Mouse (Mus musculus) embryonic fibroblast, embryonic 13.5 days (primary cell): ENCODE data around the gene Gm20509. TPM values are rescaled to one million over a fixed set of nuclear protein-coding genes. Genes with fewer than 3 reads are reported as not detected.
"Not testable (repeated sequence)": the region's sequence is repeated elsewhere in the genome, so short reads cannot be mapped to it uniquely, and the experiment has no call there.

ENCODE experiments used
- H3K27ac ChIP-seq: 2 replicates; pipeline ENCODE4 v1.5.1; 2012; ENCODE audit warnings: low read length, control low read depth, inconsistent platforms; ENCODE audit not compliant: insufficient read depth
- H3K4me1 ChIP-seq: 2 replicates; pipeline ENCODE4 v1.6.1; 2011; ENCODE audit warnings: low read length; ENCODE audit not compliant: control insufficient read depth, insufficient read depth
- H3K4me3 ChIP-seq: 2 replicates; pipeline ENCODE4 v1.5.1; 2011; ENCODE audit warnings: mild to moderate bottlenecking, control low read depth, low read length; ENCODE audit not compliant: insufficient read depth
- CTCF ChIP-seq: IDR thresholded peaks from 2 replicates; pipeline ENCODE4 v1.5.1; 2011; ENCODE audit warnings: mild to moderate bottlenecking, control low read depth, low read length, moderate library complexity, borderline replicate concordance; ENCODE audit not compliant: insufficient read depth
- POLR2A ChIP-seq: IDR thresholded peaks from 2 replicates; pipeline ENCODE4 v1.6.1; 2011; ENCODE audit warnings: low read depth, mild to moderate bottlenecking, control low read depth, low read length, moderate library complexity
- polyA plus RNA-seq: library from polyadenylated mRNA; stranded (reverse); fragments of >200 nt; gene quantifications from 2 replicates; pipeline ENCODE4 v1.2.4, GENCODE M21; 2011; ENCODE audit warnings: low read depth; ENCODE audit not compliant: missing spikeins, insufficient read length

Gene Gm20509
- polyA plus RNA-seq = not detected in 2 replicates

DNA sequence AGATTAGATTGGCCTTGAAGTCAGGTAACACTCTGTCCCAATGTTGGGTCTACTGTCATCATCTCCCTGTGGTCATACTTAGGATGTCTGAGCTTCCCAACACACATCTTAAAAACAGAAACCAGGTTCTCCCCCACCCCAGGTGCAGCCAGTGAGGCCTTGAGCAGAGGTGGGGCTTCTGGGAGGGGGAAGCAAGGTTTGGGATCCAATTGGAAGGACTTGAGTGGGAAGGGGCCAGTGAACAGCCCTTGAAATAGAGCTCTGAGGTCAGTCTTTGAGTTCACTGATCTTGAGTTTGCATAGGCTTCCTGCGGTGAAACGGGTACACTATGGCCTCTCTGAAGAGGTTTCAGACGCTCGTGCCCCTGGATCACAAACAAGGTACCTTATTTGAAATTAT, at the start of gene Gm20509:
Gene Gm20509 (plus strand): TSS at position 290 of the 400 bp plus-strand sequence.
- no peak within 1 kb of the TSS for H3K4me3 ChIP-seq
- no peaks in the 10 kb centered on the region for H3K4me1 ChIP-seq
- TF ChIP-seq CTCF (no peak), POLR2A (no peak)
- H3K27ac ChIP-seq = no peak within 1 kb of the TSS

DNA sequence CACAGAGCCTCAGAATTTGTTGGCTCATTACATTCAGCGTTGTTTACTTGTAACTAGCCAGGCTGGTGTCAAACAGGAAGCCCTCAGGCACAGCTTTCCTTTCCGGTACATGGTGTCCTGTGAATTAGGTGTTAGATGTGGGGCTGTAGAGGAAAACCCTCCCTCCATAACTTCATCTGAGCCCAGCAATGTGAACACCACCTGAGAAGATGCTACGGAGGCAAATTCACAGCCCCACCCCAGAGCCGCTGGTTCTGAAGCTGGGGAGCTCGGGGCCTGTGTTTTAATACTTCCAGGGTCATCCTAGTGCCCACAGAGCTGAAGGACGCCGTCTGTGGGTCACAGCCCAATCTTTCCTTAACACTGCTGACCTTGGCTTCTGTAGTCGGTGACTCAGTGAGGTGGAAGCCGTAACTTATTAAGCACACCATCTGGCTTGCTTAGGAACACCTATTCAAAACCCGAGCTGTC, 46.8 kb upstream of the Gm20509 start:
- Histone ChIP-seq H3K4me1 (no peaks in the 10 kb centered on the region), H3K27ac (no peak overlapping the region), H3K4me3 (no peak overlapping the region)
- no peak for TF ChIP-seq POLR2A
- no peak for TF ChIP-seq CTCF

DNA sequence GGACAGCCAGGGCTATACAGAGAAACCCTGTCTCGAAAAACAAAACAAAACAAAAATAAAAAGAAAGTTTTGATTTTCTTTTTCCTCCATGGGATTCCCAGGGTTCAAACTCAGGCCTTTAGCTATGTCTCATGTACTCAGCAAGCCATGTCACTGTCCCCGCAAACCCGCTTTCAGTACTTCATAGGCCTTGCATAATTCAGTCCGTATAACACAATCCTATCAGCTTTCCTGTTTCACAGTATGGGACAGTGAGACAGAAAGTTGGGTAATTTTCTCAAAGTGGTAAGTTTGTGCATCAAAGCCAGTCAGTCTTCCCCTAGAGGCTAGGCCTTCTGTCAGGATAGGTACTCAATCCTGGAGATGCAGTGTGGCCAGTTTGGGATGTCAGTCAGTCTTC, 43.0 kb upstream of the Gm20509 start:
- TF ChIP-seq POLR2A (no peak), CTCF (no peak)

GRCm38 (mm10) chr9:73063621-73064290, 38.5 kb upstream of the Gm20509 start:
- Histone ChIP-seq H3K27ac (no peak overlapping the region), H3K4me3 (no peak overlapping the region), H3K4me1 (peaks cover 3% of the 10 kb centered on the region; the same call in 1 of the 2 replicates)
- TF ChIP-seq POLR2A (no peak), CTCF (no peak)

More for the DNA sequence above, 43.0 kb upstream of the Gm20509 start:
- no peak overlapping the region for H3K27ac ChIP-seq
- no peak overlapping the region for H3K4me3 ChIP-seq
- no peaks in the 10 kb centered on the region for H3K4me1 ChIP-seq

GRCm38 (mm10) chr9:73067086-73067485, 35.2 kb upstream of the Gm20509 start:
- no peak for TF ChIP-seq CTCF
- no peak for TF ChIP-seq POLR2A
- H3K4me1 ChIP-seq = peaks cover 3% of the 10 kb centered on the region; the same call in 1 of the 2 replicates
- no peak overlapping the region for H3K27ac ChIP-seq
- no peak overlapping the region for H3K4me3 ChIP-seq

- Histone ChIP-seq H3K4me1 (peaks cover 3% of the 10 kb centered on the region; the same call in 1 of the 2 replicates), H3K27ac (no peak overlapping the region), H3K4me3 (no peak overlapping the region)
- TF ChIP-seq CTCF = no peak
- TF ChIP-seq POLR2A = no peak
These were observed 34.0 kb upstream of the Gm20509 start for GRCm38 (mm10) chr9:73068230-73068679.

DNA sequence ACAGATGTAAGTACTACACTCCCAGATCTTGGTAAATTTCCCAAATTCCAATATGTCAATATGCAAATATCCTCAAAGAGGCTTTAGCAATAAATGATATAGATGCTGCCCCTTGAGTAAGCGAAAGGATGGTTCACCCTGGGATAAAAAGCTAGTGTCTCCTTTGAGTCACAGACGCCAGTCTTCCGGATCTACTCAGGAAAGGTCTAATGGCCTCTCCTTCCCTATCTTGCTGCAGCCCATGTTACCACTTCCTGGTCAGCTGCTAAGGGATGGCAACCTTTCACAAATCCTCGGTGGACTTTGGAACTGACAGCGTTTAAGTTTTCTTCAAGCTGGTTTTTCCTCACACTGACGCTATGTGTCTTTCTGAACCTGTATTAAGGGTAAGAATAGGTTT, 33.6 kb upstream of the Gm20509 start:
- Histone ChIP-seq H3K4me1 (peaks cover 3% of the 10 kb centered on the region; the same call in 1 of the 2 replicates), H3K4me3 (no peak overlapping the region), H3K27ac (no peak overlapping the region)
- TF ChIP-seq POLR2A (no peak), CTCF (no peak)

DNA sequence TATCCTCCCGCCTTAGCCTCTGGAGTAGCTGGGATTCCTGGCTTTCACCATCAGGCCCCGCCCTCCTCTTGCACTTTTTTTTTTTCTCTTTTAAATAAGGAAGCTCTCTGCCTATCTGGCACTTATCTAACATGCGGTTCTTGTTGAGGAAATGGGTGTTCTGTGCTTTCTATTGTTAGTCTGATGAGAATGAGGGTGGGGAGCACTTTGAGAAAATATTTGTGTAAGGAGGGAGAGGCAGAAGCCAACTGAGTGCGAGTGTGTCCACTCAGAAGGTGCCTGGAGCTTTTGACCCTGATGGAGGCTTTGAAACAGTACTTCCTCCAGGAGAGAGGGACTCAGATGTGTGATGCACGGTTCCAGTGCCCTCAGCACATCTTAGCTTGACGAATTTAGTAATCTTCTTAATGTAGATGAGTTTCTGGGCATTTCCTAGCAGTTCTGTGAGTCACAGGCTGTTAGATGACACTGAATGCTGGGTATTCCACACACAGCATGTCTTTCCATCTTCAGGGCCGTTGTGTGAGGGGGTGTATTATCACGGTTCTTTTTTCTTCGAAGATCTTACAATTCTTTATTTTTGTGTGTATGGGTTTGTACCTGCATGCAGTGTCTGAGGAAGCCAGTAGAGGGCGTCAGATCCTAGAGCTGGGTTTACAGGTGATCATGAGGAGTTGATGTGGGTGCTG, 31.2 kb upstream of the Gm20509 start:
- Histone ChIP-seq H3K4me1 (peaks cover 3% of the 10 kb centered on the region; the same call in 1 of the 2 replicates), H3K4me3 (no peak overlapping the region), H3K27ac (no peak overlapping the region)
- TF ChIP-seq POLR2A (no peak), CTCF (no peak)

DNA sequence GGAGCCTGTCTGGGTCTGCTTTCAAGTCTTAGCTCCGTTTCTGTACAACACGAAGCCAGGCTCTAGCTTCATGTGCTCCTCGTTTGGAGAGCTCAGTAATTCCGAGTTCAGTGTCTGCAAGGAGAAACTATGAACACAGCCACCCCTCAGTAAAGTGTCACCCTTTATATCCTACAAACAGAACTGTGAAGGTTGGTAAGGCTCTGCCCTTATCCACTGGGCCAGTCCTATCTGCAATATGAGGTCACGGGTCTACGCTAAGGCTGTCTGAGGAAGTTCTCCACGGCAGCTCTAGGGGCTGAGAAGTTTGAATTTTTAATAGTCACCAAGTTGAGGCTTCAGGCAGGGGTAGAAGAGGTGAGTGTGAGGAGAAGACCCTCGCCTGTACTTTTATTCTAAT, 29.8 kb upstream of the Gm20509 start:
- Histone ChIP-seq H3K27ac (no peak overlapping the region), H3K4me1 (peaks cover 3% of the 10 kb centered on the region; the same call in 1 of the 2 replicates), H3K4me3 (no peak overlapping the region)
- TF ChIP-seq CTCF (no peak), POLR2A (no peak)

GRCm38 (mm10) chr9:73073169-73073568, 29.1 kb upstream of the Gm20509 start:
- H3K27ac ChIP-seq = no peak overlapping the region
- H3K4me1 ChIP-seq = peaks cover under 1% of the 10 kb centered on the region; the same call in 1 of the 2 replicates
- no peak overlapping the region for H3K4me3 ChIP-seq
- TF ChIP-seq POLR2A (no peak), CTCF (no peak)

GRCm38 (mm10) chr9:73079349-73079748, 22.9 kb upstream of the Gm20509 start:
- H3K4me3 ChIP-seq, H3K27ac ChIP-seq, H3K4me1 ChIP-seq: not testable (repeated sequence)
